Mouse (Mus musculus) urinary bladder, postnatal 4 days (tissue): ENCODE results near the gene Stk19.

Experiments
- DNase-seq, 2 experiments: peaks; one replicate each; pipeline ENCODE4 v3.0.0; 2021 to 2022; ENCODE audit warnings: low spot score in 2 of 2

The Stk19 gene

GRCm38 (mm10) chr17:34797211-34797995 is 39.3 kb downstream of the Stk19 start:
- DNase-seq = peak in 1 of 2 experiments; percentile 52

- peak in 1 of 2 experiments; percentile 54 for DNase-seq
These were observed 40.2 kb downstream of the Stk19 start for GRCm38 (mm10) chr17:34796311-34797140.

DNA sequence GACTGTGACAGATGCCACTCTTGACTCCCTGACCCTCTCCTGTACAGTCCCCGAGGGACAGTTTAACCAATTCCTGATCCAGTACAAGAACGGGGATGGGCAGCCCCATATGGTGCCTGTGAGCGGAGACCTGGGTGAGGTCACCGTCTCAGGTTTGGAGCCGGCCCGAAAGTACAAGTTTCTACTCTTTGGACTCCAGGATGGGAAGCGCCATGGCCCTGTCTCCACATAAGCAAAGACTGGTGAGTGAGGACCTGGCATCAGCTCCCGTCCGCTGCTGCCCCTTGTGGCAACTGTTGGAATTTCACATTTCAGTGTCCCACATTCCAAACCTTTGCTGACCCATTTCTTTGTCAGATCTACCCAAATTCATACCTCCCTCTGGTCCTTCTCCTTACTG is 41.1 kb downstream of the Stk19 start:
- DNase-seq = peak in 1 of 2 experiments; percentile 63

GRCm38 (mm10) chr17:34795016-34795415 is 41.7 kb downstream of the Stk19 start:
- peak in 1 of 2 experiments; percentile 39 for DNase-seq

- no peak for DNase-seq
These were observed 58.9 kb downstream of the Stk19 start for GRCm38 (mm10) chr17:34777680-34778325.
